ENCODE assay signal across 8 mouse cellular contexts in genomic region chr1:44551461-44552370, GRCm38 (mm10). TPM values are rescaled to one million over a fixed set of nuclear protein-coding genes. Genes with fewer than 3 reads are reported as not detected.
DNase-seq lines count a peak whose midpoint lies in the region; ATAC-seq lines count a peak whose summit lies in the region.

Gene Gulp1, plus strand, starts transcription at chr1:44551511.

- H3K36me3 ChIP-seq in hindbrain, embryonic 13.5 days: no peaks in the 10 kb centered on the region

- H3K27me3 ChIP-seq in hindbrain, embryonic 13.5 days: no peaks in the 10 kb centered on the region

- peak within 1 kb of the TSS; percentile 62 for H3K27ac ChIP-seq in hindbrain, embryonic 13.5 days

- ATAC-seq in hindbrain, embryonic 13.5 days (ENCODE audit: low FRiP score): peak; percentile 92

- H3K4me1 ChIP-seq in hindbrain, embryonic 13.5 days (replicated peaks): peaks cover 14% of the 10 kb centered on the region

- H3K4me2 ChIP-seq in hindbrain, embryonic 13.5 days: peak within 1 kb of the TSS; percentile 96

- DNase-seq in adipocyte (ENCODE audit: low spot score): peak; percentile 83
- DNase-seq in cerebellum, postnatal 36 days: peak; percentile 39 to 48
- peak; percentile 65 for DNase-seq in gastrocnemius, adult 18-20 months (ENCODE audit: low spot score)
- peak; percentile 15 for DNase-seq in left cerebral cortex, adult 11 months (ENCODE audit: low spot score)
- DNase-seq in lung, postnatal 14 days: peak; percentile 80
- DNase-seq in retina, postnatal 1 day: peak; percentile 84
- DNase-seq in T-cell, adult 2 months (ENCODE audit: low spot score): no peak

- no peaks in the 10 kb centered on the region for H3K9me3 ChIP-seq in hindbrain, embryonic 13.5 days

- peak within 1 kb of the TSS; percentile 75 for H3K9ac ChIP-seq in hindbrain, embryonic 13.5 days

- H3K4me3 ChIP-seq in hindbrain, embryonic 13.5 days: peak within 1 kb of the TSS; percentile 63

- 0% methylated on average over 55 of the region's 55 CpGs for WGBS in hindbrain, embryonic 13.5 days

RNA-seq across cellular contexts. Expression of gene Gulp1, which starts in this region (rescaled TPM):
- 1 to 10 TPM; 2.2 to 2.9 TPM for total RNA-seq in gastrocnemius, adult 18-20 months (2021)
- polyA plus RNA-seq in hindbrain, embryonic 13.5 days (2015; fragmentation: Nextera tagmentation; extraction: Ambion mirVana): 9.1 and 10.0 TPM in 2 replicates
